16 mouse cellular contexts compared by ENCODE assay signal in genomic region chr6:94826656-94827055, GRCm38 (mm10).
A peak's percentile ranks its signal among the peaks of the same experiment; 100 is the strongest.
DNase-seq lines count a peak whose midpoint lies in the region; ATAC-seq and TF ChIP-seq lines count a peak whose summit lies in the region.
"Had no signal": no experiment of that assay in that cellular context is flagged by ENCODE, and none has a peak within 500 bp of the region (broad histone marks: within the 10 kb centered on the region; RNA-seq: fewer than 3 reads in every experiment).

No protein-coding gene starts in this region.

- H3K36me3 ChIP-seq in heart, postnatal 0 days (replicated peaks; ENCODE audit: control insufficient read depth, insufficient read depth, low read length), result no peaks in the 10 kb centered on the region
- H3K36me3 ChIP-seq in kidney, embryonic 14.5 days (ENCODE audit: control insufficient read depth, insufficient read depth, low read length), result no peaks in the 10 kb centered on the region
- H3K36me3 ChIP-seq: heart, embryonic 15.5 days; kidney, embryonic 15.5 days had no signal

- TF ChIP-seq EP300 in heart, postnatal 0 days (IDR thresholded peaks at IDR 0.05; ENCODE audit: low read depth), result no peak

- no peak overlapping the region for H3K27ac ChIP-seq in heart, postnatal 0 days (ENCODE audit: low read depth)
- H3K27ac ChIP-seq in kidney, embryonic 14.5 days (ENCODE audit: low read depth, low read length), result no peak overlapping the region
- H3K27ac ChIP-seq: heart, embryonic 15.5 days; kidney, embryonic 15.5 days had no signal

- no peak overlapping the region for H3K4me3 ChIP-seq in heart, postnatal 0 days (ENCODE audit: low read depth, low read length)
- H3K4me3 ChIP-seq in kidney, embryonic 14.5 days (ENCODE audit: low read length), result no peak overlapping the region
- H3K4me3 ChIP-seq: heart, embryonic 15.5 days; kidney, embryonic 15.5 days; megakaryocyte, embryonic 14.5 days had no signal

- no peaks in the 10 kb centered on the region for H3K27me3 ChIP-seq in heart, postnatal 0 days (ENCODE audit: control insufficient read depth, insufficient read depth, low read length)
- no peaks in the 10 kb centered on the region for H3K27me3 ChIP-seq in kidney, embryonic 14.5 days (ENCODE audit: control insufficient read depth, insufficient read depth, low read length)
- H3K27me3 ChIP-seq: heart, embryonic 15.5 days; kidney, embryonic 15.5 days had no signal

- peak; percentile 71 for DNase-seq in heart, postnatal 0 days (ENCODE audit: low spot score)
- no peak for DNase-seq in heart, postnatal 14 days
- DNase-seq in A20 (ENCODE audit: low read depth, low spot score), result peak; percentile 15
- DNase-seq in R1 (ENCODE audit: low read depth, low spot score), result peak; percentile 28
- DNase-seq in forelimb bud, embryonic 11.5 days (ENCODE audit: low read depth, low spot score), result peak; percentile 99
- DNase-seq in adrenal gland, postnatal 25 days, result no peak
- DNase-seq in urinary bladder, postnatal 25 days (ENCODE audit: low spot score), result no peak
- DNase-seq: cerebellum, adult 8-10 months; embryo, embryonic 11 days; lung, adult 2 months; thymus, postnatal 4 days had no signal

- WGBS in heart, postnatal 0 days, result 79% methylated on average over 2 of the region's 2 CpGs
- 71% methylated on average over 2 of the region's 2 CpGs for WGBS in kidney, embryonic 14.5 days

- TF ChIP-seq CTCF in heart, postnatal 0 days (IDR thresholded peaks at IDR 0.05; ENCODE audit: low read depth), result no peak

- H3K4me2 ChIP-seq in heart, postnatal 0 days (ENCODE audit: low read depth, low read length), result no peak overlapping the region
- no peak overlapping the region for H3K4me2 ChIP-seq in kidney, embryonic 14.5 days (replicated peaks; ENCODE audit: low read depth, low read length)
- H3K4me2 ChIP-seq: heart, embryonic 15.5 days; kidney, embryonic 15.5 days had no signal

- H3K9me3 ChIP-seq in heart, postnatal 0 days (replicated peaks; ENCODE audit: control insufficient read depth, low read length), result no peaks in the 10 kb centered on the region
- H3K9me3 ChIP-seq in kidney, embryonic 14.5 days (ENCODE audit: control insufficient read depth, low read length), result no peaks in the 10 kb centered on the region
- H3K9me3 ChIP-seq: heart, embryonic 15.5 days; kidney, embryonic 15.5 days; megakaryocyte, embryonic 14.5 days had no signal

- intact Hi-C loops in heart, postnatal 14 days (cut with DNase I), result no loop called here

- H3K9ac ChIP-seq in heart, postnatal 0 days (replicated peaks; ENCODE audit: low read depth, low read length), result no peak overlapping the region
- H3K9ac ChIP-seq in kidney, embryonic 14.5 days (ENCODE audit: low read depth, low read length), result no peak overlapping the region
- H3K9ac ChIP-seq: heart, embryonic 15.5 days; kidney, embryonic 15.5 days had no signal

- H3K4me1 ChIP-seq in heart, postnatal 0 days (ENCODE audit: control insufficient read depth, insufficient read depth), result no peaks in the 10 kb centered on the region
- no peaks in the 10 kb centered on the region for H3K4me1 ChIP-seq in kidney, embryonic 14.5 days (ENCODE audit: control insufficient read depth, insufficient read depth, low read length)
- H3K4me1 ChIP-seq: heart, embryonic 15.5 days; megakaryocyte, embryonic 14.5 days had no signal

- no peak for ATAC-seq in heart, postnatal 0 days (ENCODE audit: insufficient read depth, low read depth)
- ATAC-seq in kidney, embryonic 14.5 days (ENCODE audit: low FRiP score, low TSS enrichment), result no peak
- ATAC-seq: hindbrain, embryonic 16.5 days had no signal

Comparison
In these comparisons a context has a peak if more than half of its experiments do, and no peak if none do; other contexts are left out.
1. DNase-seq: peak in heart, postnatal 0 days (single experiment), A20 (single experiment), R1 (single experiment) and forelimb bud, embryonic 11.5 days (single experiment); none in heart, postnatal 14 days (0 of 2), adrenal gland, postnatal 25 days (single experiment) and urinary bladder, postnatal 25 days (single experiment).